Mouse (Mus musculus) cortical plate, adult 2 months (tissue): ENCODE data around the gene Dnah2.

Source experiments
- CTCF ChIP-seq: fragments of 200-500 bp; IDR thresholded peaks from 2 replicates; pipeline ENCODE4 v1.5.1; 2011; ENCODE audit warnings: mild to moderate bottlenecking, control low read depth, low read length; ENCODE audit not compliant: insufficient read depth; ENCODE audit errors: extremely low read depth
- POLR2A ChIP-seq: fragments of 200-500 bp; IDR thresholded peaks from 2 replicates; pipeline ENCODE4 v1.6.1; 2011; ENCODE audit warnings: mild to moderate bottlenecking, low read length, control low read depth; ENCODE audit not compliant: insufficient read depth; ENCODE audit errors: extremely low read depth

- TF ChIP-seq CTCF (no peak), POLR2A (no peak)
Measured at GRCm38 (mm10) chr11:69553341-69553721, 4.4 kb upstream of the Dnah2 start.
